Mouse (Mus musculus) myocyte (in vitro differentiated cells): ENCODE measurements around the gene Iffo1. TPM values are rescaled to one million over a fixed set of nuclear protein-coding genes. Genes with fewer than 3 reads are reported as not detected.

ENCODE experiments used
- H3K27me3 ChIP-seq: one replicate; pipeline ENCODE4 v1.6.1; 2011; ENCODE audit not compliant: control insufficient read depth, insufficient read depth, insufficient read length
- H3K36me3 ChIP-seq: one replicate; pipeline ENCODE4 v1.6.1; 2011; ENCODE audit not compliant: control insufficient read depth, insufficient read depth
- H3K4me2 ChIP-seq: one replicate; pipeline ENCODE4 v1.6.1; 2011; ENCODE audit warnings: low read depth, control low read depth
- H3K4me3 ChIP-seq: one replicate; pipeline ENCODE4 v1.5.1; 2011; ENCODE audit warnings: mild to moderate bottlenecking, control low read depth, moderate library complexity
- H3K79me2 ChIP-seq: one replicate; pipeline ENCODE4 v1.6.1; 2011; ENCODE audit not compliant: control insufficient read depth, insufficient read depth
- H3ac ChIP-seq: one replicate; pipeline ENCODE4 v1.6.1; 2011; ENCODE audit not compliant: control insufficient read depth, insufficient read length
- CEBPB ChIP-seq: IDR thresholded peaks from 2 replicates; pipeline ENCODE4 v1.6.1; 2011; ENCODE audit warnings: mild to moderate bottlenecking, moderate library complexity; ENCODE audit not compliant: poor library complexity, insufficient read depth, severe bottlenecking
- E2F4 ChIP-seq: IDR thresholded peaks from one replicate; pipeline ENCODE4 v1.6.1; 2011; ENCODE audit warnings: mild to moderate bottlenecking, control low read depth, moderate library complexity; ENCODE audit not compliant: insufficient read depth
- MAX ChIP-seq: IDR thresholded peaks from one replicate; pipeline ENCODE4 v1.6.1; 2011; ENCODE audit warnings: low read depth, mild to moderate bottlenecking, control low read depth
- MYOD1 ChIP-seq, 3 experiments: IDR thresholded peaks; one replicate each; pipeline ENCODE4 v1.6.1; 2011; ENCODE audit warnings: control low read depth in 2 of 3, low read depth in 2 of 3, mild to moderate bottlenecking in 2 of 3, moderate library complexity in 1 of 3; ENCODE audit not compliant: insufficient read length in 2 of 3, control insufficient read depth in 1 of 3
- MYOG ChIP-seq, 3 experiments: IDR thresholded peaks; one replicate each; pipeline ENCODE4 v1.6.1; 2011; ENCODE audit warnings: control low read depth in 2 of 3, low read depth in 2 of 3, mild to moderate bottlenecking in 2 of 3; ENCODE audit not compliant: insufficient read length in 2 of 3, control insufficient read depth in 1 of 3, insufficient read depth in 1 of 3
- POLR2A ChIP-seq: IDR thresholded peaks from one replicate; pipeline ENCODE4 v1.6.1; 2011; ENCODE audit warnings: low read depth, mild to moderate bottlenecking, control low read depth, moderate library complexity; ENCODE audit not compliant: insufficient read length
- POLR2AphosphoS2 ChIP-seq: IDR thresholded peaks from one replicate; pipeline ENCODE4 v1.6.1; 2011; ENCODE audit warnings: low read depth, control low read depth; ENCODE audit not compliant: insufficient read length
- REST ChIP-seq: IDR thresholded peaks from one replicate; pipeline ENCODE4 v1.6.1; 2011; ENCODE audit warnings: mild to moderate bottlenecking, control low read depth, moderate library complexity; ENCODE audit not compliant: insufficient read depth, insufficient read length
- SRF ChIP-seq: IDR thresholded peaks from one replicate; pipeline ENCODE4 v1.6.1; 2011; ENCODE audit warnings: low read depth; ENCODE audit not compliant: control insufficient read depth, insufficient read length
- TCF12 ChIP-seq: IDR thresholded peaks from one replicate; pipeline ENCODE4 v1.6.1; 2011; ENCODE audit warnings: mild to moderate bottlenecking, control low read depth; ENCODE audit not compliant: poor library complexity, insufficient read depth, severe bottlenecking
- TCF3 ChIP-seq: IDR thresholded peaks from one replicate; pipeline ENCODE4 v1.6.1; 2011; ENCODE audit warnings: low read depth, control low read depth; ENCODE audit not compliant: insufficient read length
- USF1 ChIP-seq: IDR thresholded peaks from one replicate; pipeline ENCODE4 v1.6.1; 2011; ENCODE audit warnings: low read depth, mild to moderate bottlenecking, control low read depth, moderate library complexity
- polyA plus RNA-seq: library from polyadenylated mRNA; unstranded; fragments of >200 nt; fragmentation: generic; extraction: Trizol; gene quantifications from one replicate; pipeline ENCODE4 v1.2.1, GENCODE M21; 2012; ENCODE audit warnings: missing spikeins

The Iffo1 gene
- polyA plus RNA-seq, 1 experiment: 244 TPM

DNA sequence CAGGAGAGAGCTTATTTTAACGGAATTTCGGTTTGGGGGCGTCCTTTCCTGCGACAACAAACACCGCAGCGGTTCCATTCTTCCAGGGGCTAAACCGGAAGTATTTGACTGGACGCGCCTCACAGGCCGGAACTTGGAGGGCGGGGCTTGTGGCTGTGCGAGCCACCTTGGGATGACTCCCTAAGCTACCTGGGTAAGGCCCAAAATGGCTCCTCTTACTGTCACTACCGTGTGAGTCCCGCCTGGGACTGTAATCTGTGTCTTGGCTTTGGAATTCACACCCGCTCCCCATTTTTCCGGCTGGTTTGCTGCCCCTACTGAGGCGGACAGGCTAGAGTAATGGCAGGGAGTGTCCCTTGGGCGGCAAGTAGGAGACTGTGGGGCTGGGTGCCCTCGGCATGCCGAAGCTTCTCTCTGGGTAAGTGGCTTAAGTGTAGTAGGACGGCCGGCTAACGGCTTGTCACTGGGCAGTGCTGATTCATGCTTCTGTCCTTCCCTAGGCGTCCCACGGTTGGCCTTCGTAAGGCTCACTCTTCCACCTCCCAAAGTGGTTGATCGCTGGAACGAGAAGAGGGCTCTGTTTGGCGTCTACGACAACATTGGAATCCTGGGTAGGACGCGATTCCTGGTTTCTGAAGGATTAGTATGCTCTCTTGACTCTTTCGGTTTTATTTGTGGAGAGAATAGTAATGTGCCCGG is 47.1 kb downstream of the Iffo1 start:
- Histone ChIP-seq H3ac (peak overlapping the region; percentile 71), H3K79me2 (peaks cover 57% of the 10 kb centered on the region), H3K4me2 (peak overlapping the region; percentile 86), H3K27me3 (no peaks in the 10 kb centered on the region), H3K4me3 (peak overlapping the region; percentile 92), H3K36me3 (peaks cover 15% of the 10 kb centered on the region)
- peak; percentile 12 for TF ChIP-seq E2F4
- TF ChIP-seq MYOG (IDR thresholded peaks at IDR 0.05; ENCODE audit: control insufficient read depth in 1 of 3, insufficient read depth in 1 of 3, insufficient read length in 2 of 3, low read depth in 2 of 3): no peak
- TF ChIP-seq TCF12: no peak
- TF ChIP-seq REST: no peak
- TF ChIP-seq MYOD1 (IDR thresholded peaks at IDR 0.05; ENCODE audit: control insufficient read depth in 1 of 3, insufficient read length in 2 of 3, low read depth in 2 of 3): no peak
- no peak for TF ChIP-seq MAX
- TF ChIP-seq SRF: no peak
- no peak for TF ChIP-seq POLR2A

DNA sequence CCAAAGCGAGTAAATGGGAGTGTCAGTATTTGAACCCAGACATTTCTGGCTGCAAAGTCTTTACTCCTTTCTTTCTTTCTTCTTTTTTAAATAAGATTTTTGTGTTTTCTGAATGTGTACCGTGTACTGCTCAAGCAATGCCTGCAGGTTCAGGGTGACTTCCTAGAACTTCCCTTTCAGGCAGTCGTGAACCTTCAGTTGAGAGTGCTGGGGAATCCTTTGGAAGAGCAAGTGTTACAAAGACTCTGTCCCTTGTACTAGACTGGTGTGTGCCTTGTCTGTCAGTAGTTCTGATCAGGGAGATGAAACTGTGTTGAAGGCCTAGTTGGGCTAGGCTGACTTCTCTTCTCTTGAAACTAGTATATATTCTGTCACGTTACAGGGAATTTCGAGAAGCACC is 47.8 kb downstream of the Iffo1 start:
- TF ChIP-seq E2F4 (no peak), TCF3 (no peak), TCF12 (no peak), CEBPB (no peak), POLR2A (no peak), MYOG (IDR thresholded peaks at IDR 0.05; ENCODE audit: control insufficient read depth in 1 of 3, insufficient read depth in 1 of 3, insufficient read length in 2 of 3, low read depth in 2 of 3) (no peak), MYOD1 (IDR thresholded peaks at IDR 0.05; ENCODE audit: control insufficient read depth in 1 of 3, insufficient read length in 2 of 3, low read depth in 2 of 3) (no peak), USF1 (no peak), MAX (no peak), SRF (no peak), POLR2AphosphoS2 (no peak), REST (no peak)
- H3K4me3 ChIP-seq: peak overlapping the region; percentile 92
- peaks cover 57% of the 10 kb centered on the region for H3K79me2 ChIP-seq
- H3K4me2 ChIP-seq: peak overlapping the region; percentile 86
- H3K36me3 ChIP-seq: peaks cover 14% of the 10 kb centered on the region
- H3K27me3 ChIP-seq: no peaks in the 10 kb centered on the region
- H3ac ChIP-seq: peak overlapping the region; percentile 71

DNA sequence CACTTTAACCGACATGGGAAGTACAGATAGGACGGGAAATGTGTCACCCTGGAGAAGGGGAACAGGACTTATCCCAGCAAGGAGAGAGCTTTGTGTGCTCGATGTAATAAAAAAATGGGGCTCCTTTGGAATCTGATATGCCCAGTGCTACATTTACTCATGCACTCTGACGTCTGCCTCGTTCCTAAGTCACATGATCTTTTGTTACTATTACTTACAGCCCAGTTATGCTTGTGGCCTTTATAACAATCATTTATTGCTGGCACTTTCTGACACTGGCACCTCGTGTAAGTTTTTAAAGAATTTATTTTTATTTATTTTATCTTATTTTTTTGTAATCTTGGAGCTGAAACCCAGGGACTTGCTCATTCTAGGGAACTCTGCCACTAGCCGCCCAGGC is 48.3 kb downstream of the Iffo1 start:
- Histone ChIP-seq H3K79me2 (peaks cover 54% of the 10 kb centered on the region), H3K36me3 (peaks cover 14% of the 10 kb centered on the region), H3K4me2 (peak overlapping the region; percentile 86), H3K27me3 (no peaks in the 10 kb centered on the region), H3K4me3 (peak overlapping the region; percentile 92), H3ac (no peak overlapping the region)
- no peak for TF ChIP-seq E2F4
- TF ChIP-seq USF1: peak; percentile 61

DNA sequence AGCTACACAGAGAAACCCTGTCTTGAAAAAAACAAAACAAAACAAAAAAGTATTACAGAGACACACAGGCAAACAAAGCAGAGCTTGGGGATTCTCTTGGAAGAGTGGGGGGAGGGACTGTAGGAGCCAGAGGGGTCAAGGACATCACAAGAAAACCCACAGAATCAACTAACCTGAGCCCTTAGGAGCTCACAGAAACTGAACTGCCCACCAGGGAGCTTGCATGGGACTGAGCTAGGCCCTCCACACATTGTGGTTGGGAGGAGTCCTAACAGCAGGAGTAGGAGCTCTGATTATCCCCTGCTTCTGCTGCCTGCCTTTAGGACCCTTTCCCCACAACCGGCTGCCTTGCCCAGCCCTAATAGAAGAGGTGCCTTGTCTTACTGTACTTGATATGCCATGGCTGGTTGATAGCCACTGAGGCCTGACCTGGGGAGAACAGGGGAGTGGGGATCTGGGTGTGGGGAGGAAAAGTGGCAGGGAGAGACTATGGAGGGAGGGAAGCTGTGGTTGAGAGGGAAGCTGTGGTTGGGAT is 50.6 kb downstream of the Iffo1 start:
- H3K4me2 ChIP-seq: no peak overlapping the region
- H3ac ChIP-seq: no peak overlapping the region
- H3K79me2 ChIP-seq: peaks cover 32% of the 10 kb centered on the region
- no peak for TF ChIP-seq TCF12
- TF ChIP-seq POLR2A: no peak
- no peak for TF ChIP-seq REST
- TF ChIP-seq MYOD1 (IDR thresholded peaks at IDR 0.05; ENCODE audit: control insufficient read depth in 1 of 3, insufficient read length in 2 of 3, low read depth in 2 of 3): no peak
- TF ChIP-seq SRF: no peak
- TF ChIP-seq TCF3: no peak
- no peak for TF ChIP-seq E2F4
- no peak for TF ChIP-seq MAX
- TF ChIP-seq POLR2AphosphoS2: no peak
- TF ChIP-seq USF1: no peak
- TF ChIP-seq CEBPB: no peak
- no peak for TF ChIP-seq MYOG (IDR thresholded peaks at IDR 0.05; ENCODE audit: control insufficient read depth in 1 of 3, insufficient read depth in 1 of 3, insufficient read length in 2 of 3, low read depth in 2 of 3)
- no peak overlapping the region for H3K4me3 ChIP-seq
- no peaks in the 10 kb centered on the region for H3K27me3 ChIP-seq
- peaks cover 14% of the 10 kb centered on the region for H3K36me3 ChIP-seq

DNA sequence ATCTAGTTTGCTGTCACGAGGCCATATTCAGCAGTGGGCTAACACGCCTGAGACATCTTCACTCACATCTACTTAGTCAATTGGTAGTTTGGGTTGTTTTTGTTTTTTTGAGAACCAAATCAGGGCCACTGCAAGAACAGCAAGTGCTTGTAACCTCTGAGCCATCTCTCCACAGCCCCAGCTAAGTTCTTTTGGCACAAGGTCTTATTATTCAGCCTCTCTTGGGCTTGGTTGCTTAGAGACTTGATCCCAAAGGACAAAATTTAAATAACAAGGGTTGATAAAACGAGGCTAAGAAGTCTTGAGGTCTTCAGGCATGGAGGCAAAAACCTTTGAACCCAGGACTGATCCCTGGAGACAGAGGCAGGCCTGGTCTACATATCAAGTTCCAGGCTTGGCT is 51.3 kb downstream of the Iffo1 start:
- H3K36me3 ChIP-seq: peaks cover 14% of the 10 kb centered on the region
- H3K79me2 ChIP-seq: peaks cover 25% of the 10 kb centered on the region
- no peak for TF ChIP-seq MYOD1 (IDR thresholded peaks at IDR 0.05; ENCODE audit: control insufficient read depth in 1 of 3, insufficient read length in 2 of 3, low read depth in 2 of 3)
- TF ChIP-seq E2F4: no peak
- no peak for TF ChIP-seq USF1
- TF ChIP-seq TCF3: no peak
- TF ChIP-seq POLR2AphosphoS2: no peak
- TF ChIP-seq MAX: no peak
- TF ChIP-seq SRF: no peak
- TF ChIP-seq MYOG (IDR thresholded peaks at IDR 0.05; ENCODE audit: control insufficient read depth in 1 of 3, insufficient read depth in 1 of 3, insufficient read length in 2 of 3, low read depth in 2 of 3): no peak
- no peak for TF ChIP-seq REST
- TF ChIP-seq POLR2A: no peak
- no peak for TF ChIP-seq TCF12
- no peak for TF ChIP-seq CEBPB
- H3K4me2 ChIP-seq: no peak overlapping the region
- no peak overlapping the region for H3ac ChIP-seq
- no peak overlapping the region for H3K4me3 ChIP-seq
- no peaks in the 10 kb centered on the region for H3K27me3 ChIP-seq
